Mouse (Mus musculus): ENCODE data around the gene Ttll8.

The Ttll8 gene

GRCm38 (mm10) chr15:88954368-88955072, at the start of gene Ttll8:
Gene Ttll8 (minus strand): TSS chr15:88954418.
- no peak for DNase-seq

- DNase-seq, result no peak
Measured at GRCm38 (mm10) chr15:89001245-89001644, 47.0 kb upstream of the Ttll8 start.

DNA sequence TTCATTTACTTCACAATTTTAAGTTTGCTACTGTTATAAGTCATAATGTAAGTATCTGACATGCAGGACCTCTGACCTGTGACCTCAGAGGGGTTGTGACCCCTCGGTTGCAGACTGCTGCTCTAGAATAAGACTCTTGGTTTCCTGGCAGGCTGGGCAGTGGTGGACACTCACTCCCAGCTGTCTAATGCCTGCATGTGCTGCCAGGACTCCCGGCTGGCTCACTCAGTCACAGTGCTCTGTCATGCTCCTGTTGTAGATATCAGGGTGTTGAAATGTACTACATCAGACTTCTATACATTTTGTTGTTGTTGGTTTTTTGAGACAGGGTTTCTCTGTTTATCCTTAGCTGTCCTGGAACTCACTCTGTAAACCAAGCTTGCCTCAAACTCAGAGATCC, 46.1 kb upstream of the Ttll8 start:
- no peak for DNase-seq

DNA sequence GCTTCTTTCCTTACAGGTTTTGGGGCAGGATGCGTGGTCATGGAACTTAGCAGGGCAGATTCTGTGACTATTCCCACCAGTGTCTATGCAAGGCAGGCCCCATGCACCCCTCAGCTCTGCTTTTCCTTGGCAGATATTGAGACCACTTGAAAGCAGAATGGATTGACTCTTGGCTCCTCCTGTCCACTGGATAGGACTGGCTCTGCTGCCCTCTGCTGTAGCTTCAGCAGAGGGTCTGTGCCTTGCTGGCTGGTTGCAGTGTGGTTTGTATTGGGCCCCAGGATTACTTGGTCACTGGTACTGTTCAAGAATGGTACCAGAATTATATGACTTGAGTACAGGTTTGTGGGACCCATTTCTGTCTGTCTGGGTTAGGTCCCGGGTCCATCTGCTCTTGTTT, 44.9 kb upstream of the Ttll8 start:
- DNase-seq, result no peak

- no peak for DNase-seq
Measured at GRCm38 (mm10) chr15:88998636-88999035, 44.4 kb upstream of the Ttll8 start.

DNA sequence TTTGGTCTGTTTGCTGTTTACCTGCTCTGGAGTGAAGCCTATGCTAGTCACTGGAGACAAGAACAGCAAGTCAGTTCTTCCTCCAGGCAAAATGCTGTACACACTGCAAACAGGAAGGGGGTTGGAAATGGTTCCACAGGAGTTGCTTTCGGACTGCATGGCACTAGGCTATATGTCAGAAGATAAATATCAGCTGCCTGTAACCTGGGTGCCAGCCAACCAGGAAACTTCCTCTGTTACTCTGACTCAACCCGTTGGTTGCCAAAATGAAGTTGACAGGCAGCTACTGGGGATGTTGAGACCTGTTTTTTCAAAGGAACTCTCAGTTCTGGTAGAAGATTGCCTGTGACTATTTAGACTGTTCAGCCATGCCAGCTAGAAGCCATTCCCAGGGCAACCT, 35.0 kb upstream of the Ttll8 start:
- DNase-seq, result no peak

- DNase-seq, result no peak
Measured at GRCm38 (mm10) chr15:88982534-88983079, 28.4 kb upstream of the Ttll8 start, which contains the start of gene Mov10l1. Gene Mov10l1 (plus strand): TSS chr15:88982909.

- DNase-seq, result no peak
Measured at GRCm38 (mm10) chr15:88979138-88979446, 24.9 kb upstream of the Ttll8 start.

- no peak for DNase-seq
Measured at GRCm38 (mm10) chr15:88978281-88979137, 24.3 kb upstream of the Ttll8 start, which contains the start of gene Mlc1. Gene Mlc1 (minus strand): TSS chr15:88979007.

- no peak for DNase-seq
Measured at GRCm38 (mm10) chr15:88972300-88972699, 18.1 kb upstream of the Ttll8 start.

- no peak for DNase-seq
Measured at GRCm38 (mm10) chr15:88964070-88964578, 9.9 kb upstream of the Ttll8 start.

DNA sequence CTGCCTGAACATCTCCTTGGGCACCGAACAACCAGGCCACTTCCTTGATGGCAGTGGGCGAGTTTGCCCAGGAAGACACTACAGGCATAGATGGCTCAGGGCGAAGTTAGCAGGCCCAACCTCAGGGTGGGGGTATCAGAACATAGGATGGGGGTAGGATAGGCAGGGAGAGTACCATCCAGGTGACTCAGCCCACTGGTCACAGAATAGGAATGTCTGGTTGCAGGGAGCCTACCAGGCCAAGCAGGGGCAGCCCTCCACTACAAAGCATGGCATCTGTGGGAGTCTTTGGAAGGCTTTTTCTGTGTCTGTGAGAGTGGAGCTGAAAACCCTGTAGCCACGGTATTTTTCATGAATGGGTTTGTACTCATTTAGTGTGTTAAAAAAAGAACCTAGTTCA, 3.3 kb upstream of the Ttll8 start:
- no peak for DNase-seq

GRCm38 (mm10) chr15:88955342-88955741, 1.1 kb upstream of the Ttll8 start:
- DNase-seq, result no peak

DNA sequence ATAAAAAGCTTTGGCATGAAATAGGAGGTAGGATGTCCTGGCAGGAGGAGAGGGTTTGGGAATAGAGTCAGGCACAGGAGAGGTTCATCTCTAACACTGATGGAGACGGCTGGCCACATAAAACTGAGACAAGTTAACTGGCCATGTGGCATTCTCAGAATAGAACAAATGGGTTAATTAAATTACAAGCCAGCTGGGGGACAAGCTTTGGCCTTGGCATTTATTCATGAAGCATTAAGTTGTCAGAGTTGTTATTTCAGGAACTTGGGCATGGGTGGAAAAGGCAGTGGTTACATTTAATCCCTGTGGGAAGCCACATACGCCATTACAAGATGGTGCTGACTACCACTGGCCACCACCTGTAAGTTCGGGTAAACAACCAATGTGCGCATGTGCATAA, 3.0 kb downstream of the Ttll8 start:
- no peak for DNase-seq

- DNase-seq, result no peak
Measured at GRCm38 (mm10) chr15:88946851-88947250, 7.4 kb downstream of the Ttll8 start.

- no peak for DNase-seq
Measured at GRCm38 (mm10) chr15:88943896-88944551, 10.2 kb downstream of the Ttll8 start.

DNA sequence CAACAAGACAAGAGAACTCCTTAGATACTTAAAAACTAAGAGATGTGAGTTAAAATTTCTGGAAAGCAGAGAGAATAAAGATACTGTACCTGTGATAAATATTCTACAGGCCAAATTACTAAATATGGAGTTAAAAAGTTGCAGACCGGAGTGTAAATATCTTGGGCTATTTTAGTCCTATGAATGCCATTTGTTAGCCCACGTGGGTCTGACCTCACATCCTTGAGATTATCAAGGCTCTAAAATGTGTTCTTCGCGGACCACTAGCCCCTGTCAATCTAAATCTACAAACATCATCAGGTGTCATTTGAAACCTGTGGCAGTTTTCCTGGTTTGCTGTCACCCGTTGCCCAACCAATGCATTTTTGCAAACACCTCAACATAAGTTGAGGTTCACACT, 11.4 kb downstream of the Ttll8 start:
- DNase-seq, result no peak

DNA sequence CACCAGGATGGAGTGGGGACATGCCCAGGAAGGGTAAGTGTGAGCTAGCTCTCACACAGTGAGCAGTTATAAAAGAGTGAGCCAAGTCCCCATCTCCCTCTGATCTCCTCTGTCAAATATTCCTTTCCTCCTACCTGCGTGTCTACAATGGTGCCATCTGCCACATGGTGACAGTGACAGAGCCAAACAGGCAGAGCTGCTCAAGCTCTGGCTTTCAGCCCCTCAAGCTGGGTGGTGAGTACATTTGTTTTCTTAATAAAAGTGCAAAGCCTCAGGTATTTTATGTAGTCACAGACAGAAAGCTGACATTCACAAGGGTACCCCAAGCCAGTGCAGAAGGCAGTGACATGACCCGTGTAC, 16.9 kb downstream of the Ttll8 start:
- DNase-seq, result no peak

- DNase-seq, result no peak
Measured at GRCm38 (mm10) chr15:88936619-88937290, 17.5 kb downstream of the Ttll8 start.

- DNase-seq, result no peak
Measured at GRCm38 (mm10) chr15:88934141-88934540, 20.1 kb downstream of the Ttll8 start.

DNA sequence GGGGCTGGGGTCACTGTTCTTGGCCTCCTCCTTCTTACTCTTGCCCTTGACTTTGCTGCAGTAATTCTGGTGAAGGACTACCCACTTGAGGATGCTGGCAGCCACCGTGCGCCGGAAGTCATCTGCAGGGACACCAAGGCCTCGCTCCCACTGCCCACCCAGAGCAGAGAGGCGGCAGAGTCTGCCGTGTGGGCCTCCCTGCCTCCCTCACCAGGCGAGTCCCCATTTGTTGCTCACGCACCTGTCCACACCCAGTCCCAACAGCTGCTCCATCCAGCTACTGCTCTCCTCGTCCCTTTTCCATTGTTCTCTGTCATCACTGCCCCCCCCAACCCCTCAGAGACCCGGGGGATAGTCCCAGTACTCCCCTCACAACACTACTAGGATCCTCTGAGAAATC, 21.6 kb downstream of the Ttll8 start:
- no peak for DNase-seq

GRCm38 (mm10) chr15:88921992-88922310, 32.3 kb downstream of the Ttll8 start:
- no peak for DNase-seq

Data from spleen, adult 18-20 months (tissue).